Mouse (Mus musculus) lung, postnatal 0 days (tissue): ENCODE data around the gene Pkn1. TPM values are rescaled to one million over a fixed set of nuclear protein-coding genes. Genes with fewer than 3 reads are reported as not detected.

Source experiments
- ATAC-seq: fragments of 200-750 bp; cut with Nextera tagmentation; 2 replicates; pipeline ENCODE4 v1.8.0; 2017; ENCODE audit warnings: moderate library complexity
- DNase-seq: peaks from one replicate; pipeline ENCODE4 v3.0.0-alpha.2; 2016; ENCODE audit warnings: low spot score
- H3K27ac ChIP-seq: fragments of 300-500 bp; sonication (generic); 2 replicates; pipeline ENCODE4 v1.5.1; 2014; ENCODE audit warnings: antibody characterized with exemption, mild to moderate bottlenecking, low read length, mixed read lengths
- H3K27me3 ChIP-seq: fragments of 300-500 bp; sonication (generic); replicated peaks from 2 replicates; pipeline ENCODE4 v1.6.1; 2014; ENCODE audit warnings: low read length, mixed read lengths; ENCODE audit not compliant: insufficient read depth
- H3K36me3 ChIP-seq: fragments of 300-500 bp; sonication (generic); 2 replicates; pipeline ENCODE4 v1.6.1; 2014; ENCODE audit warnings: low read length, mixed read lengths; ENCODE audit not compliant: insufficient read depth
- H3K4me1 ChIP-seq: fragments of 300-500 bp; sonication (generic); 2 replicates; pipeline ENCODE4 v1.6.1; 2014; ENCODE audit warnings: antibody characterized with exemption, low read depth, low read length, mixed read lengths; ENCODE audit not compliant: insufficient read depth
- H3K4me2 ChIP-seq: fragments of 300-500 bp; sonication (generic); replicated peaks from 2 replicates; pipeline ENCODE4 v1.6.1; 2014; ENCODE audit warnings: low read depth, mild to moderate bottlenecking, low read length, moderate library complexity, mixed read lengths
- H3K4me3 ChIP-seq: fragments of 300-500 bp; sonication (generic); 2 replicates; pipeline ENCODE4 v1.5.1; 2014; ENCODE audit warnings: low read depth, low read length
- H3K9ac ChIP-seq: fragments of 300-500 bp; sonication (generic); replicated peaks from 2 replicates; pipeline ENCODE4 v1.6.1; 2014; ENCODE audit warnings: low read depth, mild to moderate bottlenecking
- H3K9me3 ChIP-seq: fragments of 300-500 bp; sonication (generic); 2 replicates; pipeline ENCODE4 v1.6.1; 2016; ENCODE audit warnings: low read length, mixed read lengths
- CTCF ChIP-seq: IDR thresholded peaks from 2 replicates; pipeline ENCODE4 v1.5.1; 2016; ENCODE audit warnings: antibody characterized with exemption, mild to moderate bottlenecking
- EP300 ChIP-seq: IDR thresholded peaks from 2 replicates; pipeline ENCODE4 v1.6.1; 2016; ENCODE audit warnings: antibody characterized with exemption, mild to moderate bottlenecking, control low read depth
- WGBS: fragments of 180-500 bp; shearing (Covaris S2); extraction: QIAGEN DNeasy Blood & Tissue Kit; methylation state at CpG from one replicate; pipeline ENCODE4 v1.1.7; 2014; 5-methylcytosine and 5-hydroxymethylcytosine counted together
- polyA plus RNA-seq: library from polyadenylated mRNA; unstranded; fragments of >200 nt; fragmentation: Nextera tagmentation; extraction: Ambion mirVana; gene quantifications from 2 replicates; pipeline ENCODE4 v1.2.1, GENCODE M21; 2015

The Pkn1 gene
- polyA plus RNA-seq, 1 experiment from 2014 or later, result 32.2 TPM

- TF ChIP-seq CTCF (no peak), EP300 (no peak; the same call in 1 of the 2 replicates)
- H3K9me3 ChIP-seq, result no peaks in the 10 kb centered on the region
- ATAC-seq (peak; percentile 25; the same call in 1 of the 2 replicates), DNase-seq (peak; percentile 77)
- H3K27me3 ChIP-seq, result no peaks in the 10 kb centered on the region
- peak overlapping the region; percentile 86 for H3K4me2 ChIP-seq
- peak overlapping the region; percentile 93 for H3K27ac ChIP-seq
- peaks cover 3% of the 10 kb centered on the region; the same call in 1 of the 2 replicates for H3K4me1 ChIP-seq
- H3K4me3 ChIP-seq, result peak overlapping the region; percentile 67; the same call in 1 of the 2 replicates
- 60% methylated on average over 19 of the region's 19 CpGs for WGBS
- no peaks in the 10 kb centered on the region for H3K36me3 ChIP-seq
- H3K9ac ChIP-seq, result 0 out of 2 replicates have a peak overlapping the region, but pooled peaks have one; percentile 71
These were observed 43.1 kb upstream of the Pkn1 start for GRCm38 (mm10) chr8:83741849-83742655.

- peak within 1 kb of the TSS; percentile 67 for H3K4me3 ChIP-seq
- peak; percentile 90 for ATAC-seq
- no peaks in the 10 kb centered on the region for H3K36me3 ChIP-seq
- peaks cover 3% of the 10 kb centered on the region; the same call in 1 of the 2 replicates for H3K4me1 ChIP-seq
- peak; percentile 91 for DNase-seq
- peak within 1 kb of the TSS; percentile 93 for H3K27ac ChIP-seq
- WGBS, result under 1% methylated on average over 44 of the region's 56 CpGs
- H3K9ac ChIP-seq, result peak within 1 kb of the TSS; percentile 71
- H3K9me3 ChIP-seq, result no peaks in the 10 kb centered on the region
- H3K4me2 ChIP-seq, result peak within 1 kb of the TSS; percentile 86
- no peaks in the 10 kb centered on the region for H3K27me3 ChIP-seq
- TF ChIP-seq EP300, result peak; percentile 60; the same call in 1 of the 2 replicates
- peak; percentile 15 for TF ChIP-seq CTCF
These were observed 42.2 kb upstream of the Pkn1 start, which contains the start of gene Adgre5 for GRCm38 (mm10) chr8:83740976-83741741. Adgre5 (minus strand) TSS chr8:83741326.

DNA sequence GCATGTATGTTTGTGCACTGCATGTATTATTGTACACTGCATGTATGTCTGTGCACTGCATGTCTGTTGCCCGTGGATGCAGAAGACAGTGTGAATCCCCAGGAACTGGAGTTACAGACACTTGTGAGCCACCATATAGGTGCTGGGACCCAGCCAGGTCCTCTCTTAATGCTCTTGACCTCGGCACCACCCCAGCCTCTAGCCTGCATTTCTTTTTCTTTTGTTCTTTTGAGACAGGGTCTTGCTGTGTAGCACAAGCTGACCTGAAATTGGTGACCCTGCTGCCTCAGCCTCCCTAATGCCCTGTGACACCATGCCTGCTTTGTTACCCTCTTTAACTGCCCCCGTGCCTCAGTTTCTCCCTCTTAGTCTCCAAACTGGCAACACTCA is 41.6 kb upstream of the Pkn1 start:
- Histone ChIP-seq H3K9me3 (no peaks in the 10 kb centered on the region), H3K9ac (peak overlapping the region; percentile 71), H3K27me3 (no peaks in the 10 kb centered on the region), H3K27ac (peak overlapping the region; percentile 93), H3K4me1 (peaks cover 3% of the 10 kb centered on the region; the same call in 1 of the 2 replicates), H3K4me3 (peak overlapping the region; percentile 67), H3K4me2 (peak overlapping the region; percentile 86), H3K36me3 (no peaks in the 10 kb centered on the region)
- no peak for TF ChIP-seq CTCF
- no peak for TF ChIP-seq EP300
- ATAC-seq (no peak), DNase-seq (no peak)
- 6% methylated on average over 3 of the region's 3 CpGs for WGBS

DNA sequence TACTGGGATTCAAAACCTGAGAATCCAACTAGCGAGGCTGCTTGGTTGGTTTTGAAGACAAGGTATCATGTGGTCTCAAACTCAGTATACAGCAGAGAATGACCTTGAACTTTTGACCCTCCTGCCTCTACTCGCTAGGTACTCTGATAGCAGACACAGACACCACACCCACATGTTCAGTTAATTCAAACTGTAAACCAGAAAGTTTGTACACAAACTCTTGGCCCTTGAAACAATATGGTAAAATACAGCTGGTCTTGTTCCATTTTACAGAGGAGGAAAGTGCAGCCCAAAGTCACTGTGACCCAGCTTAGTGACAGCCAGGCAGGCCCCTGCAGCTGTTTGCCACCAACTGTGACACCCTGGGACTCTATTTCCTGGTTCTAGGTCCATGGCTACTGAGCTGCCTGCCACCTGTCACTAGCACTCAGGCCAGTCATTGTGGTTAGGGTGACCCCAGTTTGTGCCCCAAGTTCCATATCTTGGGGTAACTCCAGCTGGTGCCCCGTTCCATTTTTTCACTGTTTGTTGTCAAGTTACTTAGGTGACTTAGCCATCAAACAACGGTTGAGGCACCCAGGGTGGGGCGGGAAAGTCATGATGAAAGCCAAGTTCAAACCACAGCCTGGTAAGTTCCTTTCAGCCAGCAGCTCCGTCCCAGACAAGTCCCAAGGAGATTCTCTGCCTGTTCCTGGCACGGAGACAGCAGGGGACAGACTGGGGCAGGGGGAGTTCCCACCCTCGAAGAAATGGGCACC is 40.9 kb upstream of the Pkn1 start:
- H3K4me2 ChIP-seq, result peak overlapping the region; percentile 86
- no peak for TF ChIP-seq CTCF
- TF ChIP-seq EP300, result no peak
- peaks cover 3% of the 10 kb centered on the region; the same call in 1 of the 2 replicates for H3K4me1 ChIP-seq
- H3K9ac ChIP-seq, result peak overlapping the region; percentile 71
- no peaks in the 10 kb centered on the region for H3K27me3 ChIP-seq
- peak; percentile 51 for DNase-seq
- H3K36me3 ChIP-seq, result no peaks in the 10 kb centered on the region
- ATAC-seq, result no peak
- peak overlapping the region; percentile 67 for H3K4me3 ChIP-seq
- H3K27ac ChIP-seq, result peak overlapping the region; percentile 93
- no peaks in the 10 kb centered on the region for H3K9me3 ChIP-seq
- 25% methylated on average over 8 of the region's 8 CpGs for WGBS

- Histone ChIP-seq H3K27ac (peak overlapping the region; percentile 71), H3K36me3 (no peaks in the 10 kb centered on the region), H3K4me2 (peak overlapping the region; percentile 86), H3K4me3 (peak overlapping the region; percentile 67), H3K9ac (peak overlapping the region; percentile 13), H3K9me3 (no peaks in the 10 kb centered on the region), H3K4me1 (peaks cover 3% of the 10 kb centered on the region; the same call in 1 of the 2 replicates), H3K27me3 (no peaks in the 10 kb centered on the region)
- 57% methylated on average over 10 of the region's 10 CpGs for WGBS
- TF ChIP-seq EP300 (no peak), CTCF (no peak)
- peak; percentile 10; the same call in 1 of the 2 replicates for ATAC-seq
- DNase-seq, result peak; percentile 56
These were observed 40.2 kb upstream of the Pkn1 start for GRCm38 (mm10) chr8:83738949-83739710.
